Mouse (Mus musculus) forebrain, embryonic 13.5 days (tissue): ENCODE results near the gene Dusp5. TPM values are rescaled to one million over a fixed set of nuclear protein-coding genes. Genes with fewer than 3 reads are reported as not detected.

Experiments used
- polyA plus RNA-seq: library from polyadenylated mRNA; unstranded; fragments of >200 nt; fragmentation: Nextera tagmentation; extraction: Ambion mirVana; gene quantifications from 2 replicates; pipeline ENCODE4 v1.2.1, GENCODE M21; 2015

Dusp5 gene
- polyA plus RNA-seq, 1 experiment from 2014 or later: 1.5 TPM

Other genes starting within 250 kb of the Dusp5 start
- 21.0 and 26.7 TPM in 2 replicates for gene Mxi1, start 218.6 kb upstream of the Dusp5 start, polyA plus RNA-seq
- not detected in 2 replicates for gene Gm10197, start 157.3 kb upstream of the Dusp5 start, polyA plus RNA-seq
- 48.7 and 50.9 TPM in 2 replicates for gene Smndc1, start 138.5 kb upstream of the Dusp5 start, polyA plus RNA-seq
- 412 and 436 TPM in 2 replicates for gene Nutf2-ps1, start 60.0 kb downstream of the Dusp5 start, polyA plus RNA-seq
- 87.3 and 87.4 TPM in 2 replicates for gene Smc3, start 71.3 kb downstream of the Dusp5 start, polyA plus RNA-seq
- 5.8 and 7.9 TPM in 2 replicates for gene Rbm20, start 148.2 kb downstream of the Dusp5 start, polyA plus RNA-seq